Mouse (Mus musculus) left cerebral cortex, adult 18-20 months (tissue): Measurements from ENCODE around the gene Rph3al. TPM values are rescaled to one million over a fixed set of nuclear protein-coding genes. Genes with fewer than 3 reads are reported as not detected.

Experiments used
- DNase-seq, 2 experiments: peaks; one replicate each; pipeline ENCODE4 v3.0.0; 2021 to 2022; ENCODE audit warnings: low spot score in 2 of 2, mixed read lengths in 1 of 2
- total RNA-seq, 2 experiments: library from RNA; stranded (reverse); gene quantifications; 2 replicates each; pipeline ENCODE4 v1.2.3; 2021

Rph3al gene
- total RNA-seq, 2 experiments from 2014 or later = 1.9 to 2.7 TPM

GRCm38 (mm10) chr11:75951895-75952294 lies 13.7 kb upstream of the Rph3al start:
- no peak for DNase-seq

DNA sequence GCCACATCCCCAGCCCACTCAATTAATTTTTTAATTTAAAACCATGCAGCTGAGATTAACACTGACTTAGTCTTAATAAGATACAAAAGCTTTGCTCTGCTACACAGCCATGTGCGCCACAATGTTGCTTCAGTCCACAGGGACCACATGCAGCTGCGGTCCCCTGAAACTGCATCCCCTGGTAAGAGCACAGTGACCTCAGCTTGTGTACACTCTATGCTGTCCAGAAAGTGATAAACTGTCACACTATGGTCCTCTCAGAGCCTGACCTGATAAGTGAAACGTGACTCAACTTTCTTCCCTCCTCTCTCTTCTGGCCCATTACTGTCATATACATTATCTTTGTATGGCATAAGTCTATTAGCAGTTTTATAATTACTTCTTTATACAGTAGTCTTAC lies 12.2 kb upstream of the Rph3al start:
- DNase-seq = no peak

GRCm38 (mm10) chr11:75948789-75949188 lies 10.6 kb upstream of the Rph3al start:
- no peak for DNase-seq

- no peak for DNase-seq
Observed at GRCm38 (mm10) chr11:75947223-75947622, 9.0 kb upstream of the Rph3al start.

DNA sequence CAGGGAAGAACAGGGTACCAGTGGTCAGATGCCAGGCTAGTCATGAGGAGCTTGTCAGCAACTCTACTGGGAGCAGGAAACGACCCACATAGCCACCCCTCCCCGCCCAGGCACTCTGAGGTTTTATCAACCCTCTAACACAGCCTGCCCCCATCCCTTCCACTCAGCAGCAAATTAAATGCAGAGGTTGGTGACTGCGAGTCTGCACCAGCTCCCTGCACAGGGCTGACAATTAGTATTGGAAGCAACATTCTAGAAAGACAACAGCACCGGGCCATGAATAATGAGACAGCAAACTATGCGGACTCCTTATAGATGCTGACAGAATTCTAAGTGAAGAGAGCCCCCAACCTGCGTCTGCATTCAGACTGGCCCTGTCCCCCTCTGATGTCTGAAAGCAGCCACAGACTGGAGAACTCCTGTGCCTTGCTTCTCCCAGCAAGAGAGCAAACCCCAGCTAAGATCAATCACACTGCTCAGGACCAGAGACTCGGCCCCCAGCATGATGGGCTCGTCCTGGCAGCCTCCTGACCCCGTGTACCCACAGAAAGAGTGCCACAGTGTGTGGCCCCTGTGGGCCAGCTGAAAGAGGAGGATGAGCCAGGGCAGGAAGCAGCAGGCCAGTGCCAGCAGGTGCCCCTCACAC lies 7.7 kb upstream of the Rph3al start:
- DNase-seq = no peak

DNA sequence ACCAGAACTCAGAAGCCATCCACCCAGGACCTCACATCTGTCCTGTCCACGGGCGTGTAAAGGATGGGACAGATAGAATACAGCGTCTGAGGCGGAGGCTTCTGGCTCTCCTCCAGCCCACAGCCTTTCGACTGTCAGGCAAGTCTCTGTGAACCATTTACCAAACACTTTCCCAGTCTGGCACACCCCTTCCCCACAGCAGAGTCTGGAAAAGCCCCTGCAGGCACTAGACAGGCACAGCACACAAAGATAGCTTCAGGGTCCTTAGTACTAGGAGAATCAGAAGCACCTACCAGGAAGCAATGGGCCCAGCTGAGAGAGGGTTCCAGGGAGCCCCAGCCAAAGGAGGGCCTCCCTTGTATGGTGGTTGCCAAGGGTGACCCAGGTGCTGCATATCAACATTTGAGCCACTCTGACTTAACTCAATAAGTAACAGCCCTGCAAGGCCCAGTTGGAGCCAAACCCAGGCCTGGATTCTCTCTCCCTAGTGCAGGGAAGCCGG lies 808 bp downstream of the Rph3al start:
- no peak for DNase-seq

DNA sequence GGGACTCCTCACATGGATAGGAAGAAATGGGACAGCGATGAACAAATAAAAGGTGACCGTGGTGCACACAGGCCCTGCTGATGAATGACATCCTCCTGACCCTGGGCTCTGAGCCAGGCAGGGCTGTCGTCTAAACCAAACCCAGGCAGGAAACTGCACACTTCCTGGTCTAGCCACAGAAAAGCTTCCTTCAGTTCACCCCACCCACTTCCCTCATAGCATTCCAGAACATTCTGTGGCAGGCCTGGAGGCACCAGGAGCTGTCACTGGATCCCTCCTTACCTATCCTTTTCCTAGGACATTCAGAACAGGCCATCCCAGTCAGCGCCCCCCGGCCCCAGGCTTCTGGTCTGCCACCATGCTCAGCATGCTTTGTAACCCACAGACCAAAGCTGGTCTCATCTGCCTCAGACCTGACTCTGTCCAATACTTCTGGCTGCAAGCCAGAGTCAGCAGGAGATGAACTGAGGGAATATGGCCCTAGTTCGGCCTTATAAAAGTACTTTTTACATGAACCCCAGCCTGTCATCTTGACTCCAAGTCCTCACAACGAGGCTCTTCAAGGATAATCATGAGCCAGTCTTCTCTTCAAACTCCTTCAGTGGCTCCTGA lies 2.3 kb downstream of the Rph3al start:
- DNase-seq = no peak

DNA sequence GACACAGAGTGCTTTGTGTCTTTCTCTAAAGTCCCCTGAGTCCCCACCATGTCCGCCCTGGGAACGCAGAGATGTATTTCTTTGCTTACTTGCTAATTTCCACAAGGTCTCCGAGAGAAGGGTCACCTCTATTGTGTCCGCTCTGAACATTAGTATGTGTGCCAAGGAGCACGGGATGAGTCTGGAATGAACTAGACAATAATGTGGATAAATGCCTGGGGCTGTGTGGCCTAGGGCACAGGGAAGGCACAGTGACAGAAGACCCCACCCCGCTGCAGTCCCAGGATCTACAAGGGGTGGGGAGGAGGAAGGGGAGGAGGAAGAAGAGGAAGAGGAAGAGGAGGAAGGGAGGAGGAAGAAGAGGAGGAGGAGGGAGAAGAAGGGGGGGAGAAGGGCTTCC lies 3.8 kb downstream of the Rph3al start:
- DNase-seq = no peak

- DNase-seq = no peak
Observed at GRCm38 (mm10) chr11:75933371-75933770, 4.9 kb downstream of the Rph3al start.

GRCm38 (mm10) chr11:75930911-75931678 lies 7.1 kb downstream of the Rph3al start:
- no peak for DNase-seq

- no peak for DNase-seq
Observed at GRCm38 (mm10) chr11:75930208-75930607, 8.0 kb downstream of the Rph3al start.

- DNase-seq = no peak
Observed at GRCm38 (mm10) chr11:75927881-75928280, 10.3 kb downstream of the Rph3al start.

DNA sequence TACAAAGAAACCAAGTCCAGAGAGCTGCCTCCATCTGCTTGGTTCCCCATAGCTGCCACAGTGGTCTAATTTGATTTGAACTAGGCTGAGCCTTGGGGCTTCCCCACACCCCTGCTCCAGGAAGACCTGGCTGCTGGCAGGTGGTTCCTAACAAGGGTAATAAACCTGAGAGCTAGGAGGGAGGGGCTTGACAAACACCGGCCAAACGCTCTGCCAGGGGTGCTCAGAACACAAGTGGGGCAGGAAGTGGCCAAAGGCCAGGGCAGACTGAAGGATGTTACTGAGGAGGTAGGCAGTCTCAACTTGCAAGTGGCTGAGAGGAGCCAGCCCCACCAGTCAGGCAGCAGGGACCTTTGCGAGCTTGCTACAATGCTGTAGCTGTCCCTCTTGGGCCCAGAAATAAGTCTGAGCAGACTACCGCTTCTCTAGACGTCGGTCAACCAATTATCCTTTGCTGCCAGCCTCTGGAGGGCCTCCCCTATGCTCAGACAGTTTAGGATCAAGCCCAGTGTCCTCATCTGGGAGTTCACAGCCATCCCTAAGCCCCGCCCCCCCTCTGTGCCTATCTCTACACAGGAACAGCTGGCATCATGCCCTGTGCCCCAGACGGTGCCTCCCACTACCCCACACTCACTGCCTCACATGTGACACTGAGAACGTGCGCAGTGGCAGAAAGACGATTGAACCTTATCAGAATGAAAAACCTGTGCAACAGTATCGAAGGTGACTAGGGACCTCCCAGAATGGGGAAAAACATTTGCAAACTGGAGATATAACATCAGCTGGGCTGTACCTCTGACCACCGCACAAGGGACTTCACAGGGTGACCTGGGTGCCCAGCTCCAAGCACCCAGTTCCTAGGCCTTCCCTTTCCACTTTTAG lies 11.6 kb downstream of the Rph3al start:
- DNase-seq = no peak

GRCm38 (mm10) chr11:75925801-75926200 lies 12.4 kb downstream of the Rph3al start:
- no peak for DNase-seq

- no peak for DNase-seq
Observed at GRCm38 (mm10) chr11:75922741-75923140, 15.5 kb downstream of the Rph3al start.

DNA sequence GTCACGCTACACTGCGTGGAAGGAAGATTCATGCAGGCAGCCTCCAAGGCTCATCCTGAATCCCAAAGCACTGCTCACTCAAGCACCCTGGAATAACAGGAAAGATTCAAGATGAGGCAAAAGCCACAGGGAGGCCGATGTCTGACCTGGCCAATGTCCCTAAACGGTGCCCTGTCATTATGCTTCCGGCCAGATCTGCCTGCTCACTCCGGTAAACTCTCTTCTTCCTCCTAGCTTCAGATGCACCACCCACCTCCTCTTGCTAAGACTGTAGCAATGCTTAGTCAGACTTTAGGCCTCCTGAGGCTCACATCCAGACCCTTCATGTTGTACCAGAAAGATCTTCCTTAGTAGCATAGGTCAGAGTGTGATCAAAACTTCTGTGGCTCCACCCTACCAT lies 19.1 kb downstream of the Rph3al start:
- DNase-seq = no peak

DNA sequence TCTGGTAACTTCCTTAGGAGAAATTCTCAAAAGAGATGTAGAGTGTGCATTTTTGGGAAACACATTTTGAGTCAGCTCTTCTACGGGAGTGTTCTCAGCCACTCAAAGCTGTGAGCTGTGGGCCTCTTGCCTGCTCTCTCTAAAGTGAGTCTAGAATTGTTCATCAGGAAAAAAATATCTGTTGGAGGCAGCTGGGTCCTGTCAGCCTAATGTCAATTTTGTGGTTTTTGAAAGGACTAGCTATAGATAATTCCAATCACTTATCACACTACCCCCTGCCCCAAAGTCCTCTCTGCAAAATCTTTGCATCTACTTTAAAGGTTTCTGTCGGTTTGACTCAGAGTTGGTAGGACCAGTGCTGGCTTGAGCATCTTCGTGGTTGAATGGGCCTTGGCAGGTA lies 20.9 kb downstream of the Rph3al start:
- no peak for DNase-seq

- DNase-seq = peak in 1 of 2 experiments; percentile 23
Observed at GRCm38 (mm10) chr11:75913953-75914352, 24.3 kb downstream of the Rph3al start.

DNA sequence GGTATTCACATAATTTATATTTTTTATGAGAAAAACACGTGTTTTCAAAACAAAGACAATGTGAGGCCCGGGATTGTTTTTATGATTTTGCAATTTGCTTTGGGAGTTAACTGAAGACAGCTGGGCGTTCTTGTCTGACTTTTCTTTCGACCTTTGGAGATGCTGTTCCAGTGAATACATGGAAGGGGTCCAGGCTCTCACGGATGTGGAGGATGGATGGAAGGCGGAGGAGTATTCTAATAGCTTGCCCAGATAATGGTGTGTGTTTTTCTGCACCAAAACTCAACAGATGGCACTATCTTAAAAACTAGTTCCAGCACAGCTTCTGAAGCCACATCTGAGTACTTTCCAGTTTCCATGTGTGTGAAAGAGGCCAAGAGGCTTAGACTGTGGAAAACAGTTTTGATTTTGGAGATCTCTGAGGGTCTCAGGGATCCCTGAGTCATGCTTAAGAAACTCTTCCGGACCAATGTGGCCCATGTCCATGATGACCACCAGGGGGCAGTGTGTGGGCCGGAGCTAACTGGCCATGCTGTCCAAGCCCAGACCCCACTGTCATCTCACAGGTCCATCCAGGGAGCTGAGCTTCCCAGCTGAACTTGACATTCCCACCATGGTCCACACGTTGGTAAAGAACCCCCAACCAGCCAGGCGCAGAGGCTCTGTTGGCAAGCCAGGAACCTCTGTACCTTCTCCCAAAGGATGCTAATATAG lies 25.1 kb downstream of the Rph3al start:
- DNase-seq = peak; percentile 15 to 39

DNA sequence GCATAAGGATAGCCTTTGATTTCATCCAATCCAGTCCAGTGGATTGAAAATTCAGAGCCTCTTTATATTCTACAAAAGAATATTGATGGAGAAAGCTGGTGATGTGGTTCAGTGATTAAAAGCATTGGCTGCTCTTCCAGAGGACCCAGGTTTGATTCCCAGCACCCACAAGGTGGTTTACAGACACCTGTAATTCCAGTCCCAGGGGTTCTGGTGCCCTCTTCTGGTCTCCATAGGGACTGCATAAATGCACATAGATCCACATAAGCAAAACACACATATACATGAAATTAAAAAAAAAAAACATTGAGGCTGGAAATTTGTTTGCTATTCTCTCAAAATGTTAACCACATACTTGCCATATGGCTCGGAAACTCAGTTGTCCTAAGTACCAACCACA lies 26.3 kb downstream of the Rph3al start:
- DNase-seq = no peak
